Mouse (Mus musculus): Measurements from ENCODE around the gene Hepacam. TPM values are rescaled to one million over a fixed set of nuclear protein-coding genes. Genes with fewer than 3 reads are reported as not detected.
A peak's percentile ranks its signal among the peaks of the same experiment; 100 is the strongest.

Gene Hepacam
- polyA plus RNA-seq, 1 experiment from 2014 or later, result not detected

GRCm38 (mm10) chr9:37359331-37360220, 7.6 kb upstream of the Hepacam start:
- no peak for DNase-seq (ENCODE audit: low read depth, low spot score)
- peaks cover 4% of the 10 kb centered on the region for H3K27me3 ChIP-seq
- ChIA-PET POLR2A (interaction anchor here (0.9 kb wide), 1 partner anchor 10 kb away, joined by 3 read pairs; no protein-coding TSS in a partner anchor), CTCF (interaction anchor here (2.0 kb wide), 1 partner anchor 10 kb away, joined by 4 read pairs; no protein-coding TSS in a partner anchor)
- in situ Hi-C loops (cut with MboI; ENCODE audit: low pct_unique_long_range_greater_than_20kb), result no loop called here
- TF ChIP-seq CTCF (IDR thresholded peaks at IDR 0.05), result no peak
- peak; percentile 60 for ATAC-seq

- DNase-seq (ENCODE audit: low read depth, low spot score) (no peak), ATAC-seq (no peak)
- in situ Hi-C loops (cut with MboI; ENCODE audit: low pct_unique_long_range_greater_than_20kb), result no loop called here
- peaks cover 4% of the 10 kb centered on the region for H3K27me3 ChIP-seq
- no peak for TF ChIP-seq CTCF (IDR thresholded peaks at IDR 0.05)
- ChIA-PET CTCF (interaction anchor here (1.4 kb wide), 1 partner anchor 9 kb away, joined by 3 read pairs; no protein-coding TSS in a partner anchor), POLR2A (interaction anchor here (0.7 kb wide), 1 partner anchor 14 kb away, joined by 3 read pairs; no protein-coding TSS in a partner anchor)
Observed at GRCm38 (mm10) chr9:37362084-37362483, 5.1 kb upstream of the Hepacam start.

GRCm38 (mm10) chr9:37362881-37363280, 4.3 kb upstream of the Hepacam start:
- ATAC-seq (no peak), DNase-seq (ENCODE audit: low read depth, low spot score) (no peak)
- in situ Hi-C loops (cut with MboI; ENCODE audit: low pct_unique_long_range_greater_than_20kb), result no loop called here
- ChIA-PET POLR2A (no interaction called here), CTCF (interaction anchor here (1.4 kb wide), 1 partner anchor 10 kb away, joined by 3 read pairs; no protein-coding TSS in a partner anchor)
- TF ChIP-seq CTCF (IDR thresholded peaks at IDR 0.05), result no peak
- peaks cover 4% of the 10 kb centered on the region for H3K27me3 ChIP-seq

- peaks cover 4% of the 10 kb centered on the region for H3K27me3 ChIP-seq
- ChIA-PET CTCF (interaction anchor here (1.4 kb wide), 1 partner anchor 10 kb away, joined by 3 read pairs; no protein-coding TSS in a partner anchor), POLR2A (no interaction called here)
- TF ChIP-seq CTCF (IDR thresholded peaks at IDR 0.05), result no peak
- DNase-seq (ENCODE audit: low read depth, low spot score) (no peak), ATAC-seq (no peak)
- in situ Hi-C loops (cut with MboI; ENCODE audit: low pct_unique_long_range_greater_than_20kb), result no loop called here
Observed at GRCm38 (mm10) chr9:37363551-37363950, 3.6 kb upstream of the Hepacam start.

GRCm38 (mm10) chr9:37364392-37364791, 2.8 kb upstream of the Hepacam start:
- DNase-seq (ENCODE audit: low read depth, low spot score) (no peak), ATAC-seq (no peak)
- in situ Hi-C loops (cut with MboI; ENCODE audit: low pct_unique_long_range_greater_than_20kb), result no loop called here
- TF ChIP-seq CTCF (IDR thresholded peaks at IDR 0.05), result no peak
- peaks cover 4% of the 10 kb centered on the region for H3K27me3 ChIP-seq
- ChIA-PET POLR2A (no interaction called here), CTCF (no interaction called here)

GRCm38 (mm10) chr9:37365706-37366105, 1.4 kb upstream of the Hepacam start:
- CTCF ChIA-PET, result interaction anchor here (1.6 kb wide), 1 partner anchor 9 kb away, joined by 5 read pairs; no protein-coding TSS in a partner anchor
- TF ChIP-seq CTCF (IDR thresholded peaks at IDR 0.05), result no peak
- no peak for DNase-seq (ENCODE audit: low read depth, low spot score)
- ATAC-seq, result no peak
- POLR2A ChIA-PET, result interaction anchor here (0.6 kb wide), 1 partner anchor 396 kb away, joined by 3 read pairs; no protein-coding TSS in a partner anchor
- H3K27me3 ChIP-seq, result peaks cover 8% of the 10 kb centered on the region
- in situ Hi-C loops (cut with MboI; ENCODE audit: low pct_unique_long_range_greater_than_20kb), result no loop called here

GRCm38 (mm10) chr9:37368081-37368830, 1.1 kb downstream of the Hepacam start:
- peaks cover 8% of the 10 kb centered on the region for H3K27me3 ChIP-seq
- ATAC-seq, result no peak
- in situ Hi-C loops (cut with MboI; ENCODE audit: low pct_unique_long_range_greater_than_20kb), result no loop called here
- no peak for DNase-seq (ENCODE audit: low read depth, low spot score)
- ChIA-PET POLR2A (no interaction called here), CTCF (no interaction called here)
- TF ChIP-seq CTCF (IDR thresholded peaks at IDR 0.05), result no peak

GRCm38 (mm10) chr9:37368860-37369259, 1.7 kb downstream of the Hepacam start:
- in situ Hi-C loops (cut with MboI; ENCODE audit: low pct_unique_long_range_greater_than_20kb), result no loop called here
- POLR2A ChIA-PET, result interaction anchor here (1.1 kb wide), 1 partner anchor 9 kb away, joined by 3 read pairs; no protein-coding TSS in a partner anchor
- no peak for DNase-seq (ENCODE audit: low read depth, low spot score)
- CTCF ChIA-PET, result interaction anchor here (1.0 kb wide), 1 partner anchor 10 kb away, joined by 4 read pairs; no protein-coding TSS in a partner anchor
- no peak for TF ChIP-seq CTCF (IDR thresholded peaks at IDR 0.05)
- no peak for ATAC-seq
- H3K27me3 ChIP-seq, result peaks cover 8% of the 10 kb centered on the region

- CTCF ChIA-PET, result interaction anchor here (1.5 kb wide), 1 partner anchor 15 kb away, joined by 4 read pairs; no protein-coding TSS in a partner anchor
- POLR2A ChIA-PET, result no interaction called here
- in situ Hi-C loops (cut with MboI; ENCODE audit: low pct_unique_long_range_greater_than_20kb), result no loop called here
- H3K27me3 ChIP-seq, result peaks cover 4% of the 10 kb centered on the region
- ATAC-seq (no peak), DNase-seq (ENCODE audit: low read depth, low spot score) (no peak)
- TF ChIP-seq CTCF (IDR thresholded peaks at IDR 0.05), result no peak
Observed at GRCm38 (mm10) chr9:37371232-37371801, 4.2 kb downstream of the Hepacam start.

- peaks cover 8% of the 10 kb centered on the region for H3K27me3 ChIP-seq
- in situ Hi-C loops (cut with MboI; ENCODE audit: low pct_unique_long_range_greater_than_20kb), result no loop called here
- ChIA-PET CTCF (no interaction called here), POLR2A (no interaction called here)
- peak; percentile 20 for DNase-seq (ENCODE audit: low read depth, low spot score)
- no peak for TF ChIP-seq CTCF (IDR thresholded peaks at IDR 0.05)
- ATAC-seq, result no peak
Observed at GRCm38 (mm10) chr9:37375718-37376117, 8.6 kb downstream of the Hepacam start.
